Mouse (Mus musculus): ENCODE results near the gene Map3k12.

DNA sequence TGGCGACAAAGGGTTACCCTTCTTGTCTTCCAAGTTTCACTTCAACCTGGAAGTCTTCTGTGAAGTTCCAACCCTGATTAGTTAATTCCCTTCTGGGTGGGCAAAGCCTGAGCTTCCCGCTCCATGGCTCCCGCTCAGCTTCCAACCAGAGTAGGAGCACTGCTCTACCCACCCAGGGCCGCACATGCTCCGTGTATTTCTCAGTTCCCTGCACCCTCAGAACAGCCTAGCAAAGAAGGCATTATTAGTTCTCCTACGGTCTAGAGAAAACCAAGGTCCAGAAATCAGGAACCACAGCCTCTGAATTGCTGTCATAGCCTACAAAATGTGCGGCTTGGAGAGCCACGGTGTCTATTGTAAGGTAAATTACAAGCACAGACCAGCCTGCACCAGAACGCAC lies 6.8 kb downstream of the Map3k12 start:
- no peak for TF ChIP-seq POLR2A (IDR thresholded peaks at IDR 0.05; ENCODE audit: low read depth, low read length)
- TF ChIP-seq CTCF (IDR thresholded peaks at IDR 0.05; ENCODE audit: extremely low read depth, insufficient read length, insufficient replicate concordance, low read depth, low read length) = no peak

Data from small intestine, adult 2 months (tissue).